Mouse (Mus musculus) erythroblast, adult 5-6 weeks (primary cell): ENCODE measurements around the gene Serpinh1. TPM values are rescaled to one million over a fixed set of nuclear protein-coding genes. Genes with fewer than 3 reads are reported as not detected.

Experiments used
- total RNA-seq, 2 experiments: library from RNA; stranded (forward) in 1 of 2; stranded (reverse) in 1 of 2; fragments of 150-400 nt in 1 of 2; fragments of 200-764, 138-1000 nt in 1 of 2; gene quantifications; 2 replicates each; pipeline versions ENCODE4 v1.2.3 to v1.2.4; 2015 to 2017; ENCODE audit warnings: low replicate concordance in 2 of 2

Gene Serpinh1
- total RNA-seq, 2 experiments from 2014 or later: 0.09 TPM; not detected in 1

Other genes starting within 250 kb of the Serpinh1 start
- 8.4 and 8.5 TPM in 2 replicates for gene Uvrag, start 212.1 kb downstream of the Serpinh1 start, total RNA-seq (2015; ENCODE audit: low replicate concordance)
- 6.6 and 9.3 TPM in 2 replicates for gene Uvrag, start 212.1 kb downstream of the Serpinh1 start, total RNA-seq (2017; ENCODE audit: low replicate concordance)
- gene Dgat2, start 170.5 kb downstream of the Serpinh1 start, total RNA-seq (2015; ENCODE audit: low replicate concordance): 4.2 and 7.7 TPM in 2 replicates
- 5.3 and 7.1 TPM in 2 replicates for gene Dgat2, start 170.5 kb downstream of the Serpinh1 start, total RNA-seq (2017; ENCODE audit: low replicate concordance)
- 1.7 and 8.2 TPM in 2 replicates for gene Mogat2, start 114.6 kb downstream of the Serpinh1 start, total RNA-seq (2015; ENCODE audit: low replicate concordance)
- gene Mogat2, start 114.6 kb downstream of the Serpinh1 start, total RNA-seq (2017; ENCODE audit: low replicate concordance): 3.0 and 3.6 TPM in 2 replicates
- 0.19 TPM in 1 of 2 replicates, not detected in the other for gene Map6, start 85.8 kb downstream of the Serpinh1 start, total RNA-seq (2015; ENCODE audit: low replicate concordance)
- gene Map6, start 85.8 kb downstream of the Serpinh1 start, total RNA-seq (2017; ENCODE audit: low replicate concordance): 0.34 TPM in 1 of 2 replicates, not detected in the other
- not detected in 2 replicates for gene Gdpd5, start 28.2 kb upstream of the Serpinh1 start, total RNA-seq (2015; ENCODE audit: low replicate concordance)
- gene Gdpd5, start 28.2 kb upstream of the Serpinh1 start, total RNA-seq (2017; ENCODE audit: low replicate concordance): 0.28 TPM in 1 of 2 replicates, not detected in the other
- 1.9 TPM in 1 of 2 replicates, not detected in the other for gene Klhl35, start 112.8 kb upstream of the Serpinh1 start, total RNA-seq (2015; ENCODE audit: low replicate concordance)
- not detected in 2 replicates for gene Klhl35, start 112.8 kb upstream of the Serpinh1 start, total RNA-seq (2017; ENCODE audit: low replicate concordance)
- 292 and 308 TPM in 2 replicates for gene Rps3, start 130.5 kb upstream of the Serpinh1 start, total RNA-seq (2015; ENCODE audit: low replicate concordance)
- gene Rps3, start 130.5 kb upstream of the Serpinh1 start, total RNA-seq (2017; ENCODE audit: low replicate concordance): 237 and 436 TPM in 2 replicates
- 185 and 204 TPM in 2 replicates for gene Arrb1, start 182.2 kb upstream of the Serpinh1 start, total RNA-seq (2015; ENCODE audit: low replicate concordance)
- gene Arrb1, start 182.2 kb upstream of the Serpinh1 start, total RNA-seq (2017; ENCODE audit: low replicate concordance): 636 and 742 TPM in 2 replicates